Mouse (Mus musculus): Measurements from ENCODE around the gene Gm17720. TPM values are rescaled to one million over a fixed set of nuclear protein-coding genes. Genes with fewer than 3 reads are reported as not detected.
A peak's percentile ranks its signal among the peaks of the same experiment; 100 is the strongest.

Gene Gm17720
- total and polyA plus RNA-seq, 3 experiments, result not detected

GRCm38 (mm10) chr8:110134236-110134635, 31.7 kb upstream of the Gm17720 start:
- Histone ChIP-seq H3K27me3 (replicated peaks) (no peaks in the 10 kb centered on the region), H3K9me3 (replicated peaks; ENCODE audit: low read length) (no peaks in the 10 kb centered on the region), H3K4me3 (replicated peaks in 1 of 3; ENCODE audit: low read depth in 2 of 3, low read length in 2 of 3, poor library complexity in 1 of 3) (no peak overlapping the region), H3K36me3 (replicated peaks in 1 of 2; ENCODE audit: control insufficient read depth in 1 of 2, insufficient read depth in 1 of 2, low read length in 1 of 2) (no peaks in the 10 kb centered on the region), H3K9ac (ENCODE audit: insufficient read depth, low read depth) (no peak overlapping the region), H3K79me2 (replicated peaks; ENCODE audit: control insufficient read depth, extremely low read depth, insufficient read depth, poor library complexity, severe bottlenecking) (no peaks in the 10 kb centered on the region), H3K27ac (ENCODE audit: insufficient read depth, low read depth) (no peak overlapping the region), H3K4me1 (ENCODE audit: control insufficient read depth in 1 of 2, insufficient read depth in 2 of 2) (peaks cover 0 to 13% of the 10 kb centered on the region in 2 experiments; a peak in 1 of 4 replicates), H3K4me2 (ENCODE audit: insufficient read depth, low read depth, poor library complexity, severe bottlenecking) (no peak overlapping the region)
- in situ Hi-C loops (cut with MboI; ENCODE audit: low pct_ligation_motif_present, low pct_unique_long_range_greater_than_20kb, low sequenced_read_pairs), result loop anchor here (5.0 kb wide), 1 partner anchor 348 kb away; no protein-coding TSS in a partner anchor
- dilution Hi-C loops (cut with MboI; ENCODE audit: extremely low pct_ligation_motif_present, extremely low pct_unique_long_range_greater_than_20kb, low sequenced_read_pairs), result no loop called here
- TF ChIP-seq ETS1 (conservative IDR thresholded peaks at IDR 0.05; ENCODE audit: low read depth, low read length), result no peak
- TF ChIP-seq ELF1 (IDR thresholded peaks at IDR 0.05; ENCODE audit: low read depth, low read length), result no peak
- no peak for TF ChIP-seq POLR2AphosphoS2 (IDR thresholded peaks at IDR 0.05; ENCODE audit: low read depth, low read length)
- no peak for TF ChIP-seq BHLHE40 (IDR thresholded peaks at IDR 0.05; ENCODE audit: low read depth, low read length)
- TF ChIP-seq UBTF (IDR thresholded peaks at IDR 0.05; ENCODE audit: low read depth, low read length), result no peak
- TF ChIP-seq ZC3H11A (IDR thresholded peaks at IDR 0.05; ENCODE audit: low read depth, low read length), result no peak
- no peak for TF ChIP-seq USF1 (IDR thresholded peaks at IDR 0.05; ENCODE audit: low read depth, low read length)
- TF ChIP-seq MAFK (IDR thresholded peaks at IDR 0.05; ENCODE audit: insufficient replicate concordance, low read length), result no peak
- TF ChIP-seq RAD21 (IDR thresholded peaks at IDR 0.05; ENCODE audit: low read depth, low read length), result no peak
- no peak for TF ChIP-seq IRF4 (IDR thresholded peaks at IDR 0.05; ENCODE audit: low read depth, low read length)
- no peak for TF ChIP-seq GABPA (IDR thresholded peaks at IDR 0.05; ENCODE audit: insufficient replicate concordance, low read depth, low read length)
- no peak for TF ChIP-seq EP300 (IDR thresholded peaks at IDR 0.05; ENCODE audit: low read length)
- TF ChIP-seq SIN3A (IDR thresholded peaks at IDR 0.05; ENCODE audit: low read length), result no peak
- TF ChIP-seq ZKSCAN1 (IDR thresholded peaks at IDR 0.05; ENCODE audit: borderline replicate concordance, low read depth, low read length), result no peak
- TF ChIP-seq NRF1 (IDR thresholded peaks at IDR 0.05; ENCODE audit: low read depth, low read length), result no peak
- TF ChIP-seq PAX5 (IDR thresholded peaks at IDR 0.05; ENCODE audit: low read length), result no peak
- no peak for TF ChIP-seq MYC (IDR thresholded peaks at IDR 0.05; ENCODE audit: low read depth, low read length)
- no peak for TF ChIP-seq MEF2A (IDR thresholded peaks at IDR 0.05; ENCODE audit: borderline replicate concordance, low read depth, low read length)
- TF ChIP-seq NELFE (IDR thresholded peaks at IDR 0.05; ENCODE audit: low read depth, low read length), result no peak
- no peak for DNase-seq (ENCODE audit: extremely low read depth)

GRCm38 (mm10) chr8:110130537-110130936, 28.0 kb upstream of the Gm17720 start:
- dilution Hi-C loops (cut with MboI; ENCODE audit: extremely low pct_ligation_motif_present, extremely low pct_unique_long_range_greater_than_20kb, low sequenced_read_pairs) (no loop called here), in situ Hi-C loops (cut with MboI; ENCODE audit: low pct_ligation_motif_present, low pct_unique_long_range_greater_than_20kb, low sequenced_read_pairs) (loop anchor here (5.0 kb wide), 1 partner anchor 352 kb away; no protein-coding TSS in a partner anchor)
- no peak overlapping the region for H3K27ac ChIP-seq (ENCODE audit: insufficient read depth, low read depth)
- peaks cover 0 to 8% of the 10 kb centered on the region in 2 experiments; a peak in 1 of 4 replicates for H3K4me1 ChIP-seq (ENCODE audit: control insufficient read depth in 1 of 2, insufficient read depth in 2 of 2)
- TF ChIP-seq BHLHE40 (IDR thresholded peaks at IDR 0.05; ENCODE audit: low read depth, low read length) (no peak), HCFC1 (IDR thresholded peaks at IDR 0.05; ENCODE audit: low read depth, low read length) (no peak), CTCF (conservative IDR thresholded peaks at IDR 0.05 in 1 of 2, IDR thresholded peaks at IDR 0.05 in 1 of 2; ENCODE audit: low read depth in 2 of 2, low read length in 2 of 2) (peak; percentile 66 to 88), EP300 (IDR thresholded peaks at IDR 0.05; ENCODE audit: low read length) (no peak), IRF4 (IDR thresholded peaks at IDR 0.05; ENCODE audit: low read depth, low read length) (0 out of 2 replicates have a peak, but pooled peaks have one; percentile 14), E2F4 (IDR thresholded peaks at IDR 0.05; ENCODE audit: insufficient replicate concordance, low read depth, low read length) (no peak), JUN (IDR thresholded peaks at IDR 0.05; ENCODE audit: insufficient read depth, low read depth, low read length) (no peak), UBTF (IDR thresholded peaks at IDR 0.05; ENCODE audit: low read depth, low read length) (no peak), NELFE (IDR thresholded peaks at IDR 0.05; ENCODE audit: low read depth, low read length) (no peak), POLR2AphosphoS2 (IDR thresholded peaks at IDR 0.05; ENCODE audit: low read depth, low read length) (no peak), ETS1 (conservative IDR thresholded peaks at IDR 0.05; ENCODE audit: low read depth, low read length) (no peak), USF1 (IDR thresholded peaks at IDR 0.05; ENCODE audit: low read depth, low read length) (no peak), ZMIZ1 (IDR thresholded peaks at IDR 0.05; ENCODE audit: low read depth, low read length) (no peak), MAX (IDR thresholded peaks at IDR 0.05; ENCODE audit: low read length) (no peak), ZC3H11A (IDR thresholded peaks at IDR 0.05; ENCODE audit: low read depth, low read length) (peak; percentile 27), SMC3 (IDR thresholded peaks at IDR 0.05; ENCODE audit: low read depth, low read length) (peak; percentile 89), RAD21 (IDR thresholded peaks at IDR 0.05; ENCODE audit: low read depth, low read length) (peak; percentile 80)
- H3K4me3 ChIP-seq (replicated peaks in 1 of 3; ENCODE audit: low read depth in 2 of 3, low read length in 2 of 3, poor library complexity in 1 of 3), result no peak overlapping the region
- no peaks in the 10 kb centered on the region for H3K9me3 ChIP-seq (replicated peaks; ENCODE audit: low read length)
- H3K79me2 ChIP-seq (replicated peaks; ENCODE audit: control insufficient read depth, extremely low read depth, insufficient read depth, poor library complexity, severe bottlenecking), result no peaks in the 10 kb centered on the region
- peak; percentile 82 for DNase-seq (ENCODE audit: extremely low read depth)
- peaks cover 8% of the 10 kb centered on the region for H3K27me3 ChIP-seq (replicated peaks)
- peak overlapping the region; percentile 65 for H3K4me2 ChIP-seq (ENCODE audit: insufficient read depth, low read depth, poor library complexity, severe bottlenecking)
- H3K36me3 ChIP-seq (replicated peaks in 1 of 2; ENCODE audit: control insufficient read depth in 1 of 2, insufficient read depth in 1 of 2, low read length in 1 of 2), result no peaks in the 10 kb centered on the region
- no peak overlapping the region for H3K9ac ChIP-seq (ENCODE audit: insufficient read depth, low read depth)

All from CH12.LX (cell line).